Mouse (Mus musculus): ENCODE data around the gene Cstf1.

The Cstf1 gene

DNA sequence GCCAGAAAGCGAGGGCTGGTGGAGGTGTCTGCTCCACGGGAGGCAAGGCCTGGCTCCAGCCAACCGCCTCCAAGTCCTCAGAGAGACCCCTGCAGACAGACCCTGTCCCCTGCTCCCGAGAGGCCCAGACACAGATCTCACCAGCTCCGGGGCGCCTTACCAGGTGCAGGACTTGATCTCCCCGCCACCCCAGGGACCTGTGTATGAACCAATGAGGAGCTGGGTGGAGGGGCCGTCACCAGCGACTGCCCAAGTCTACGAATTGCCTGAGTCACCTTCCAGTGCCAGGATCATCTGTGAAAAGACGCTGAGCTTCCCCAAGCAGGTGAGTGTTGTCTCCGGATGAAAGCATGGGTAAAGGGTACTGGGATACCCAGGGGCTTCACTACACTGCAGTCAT lies 45.7 kb downstream of the Cstf1 start:
- no peak for DNase-seq (ENCODE audit: low read depth, low spot score)

DNA sequence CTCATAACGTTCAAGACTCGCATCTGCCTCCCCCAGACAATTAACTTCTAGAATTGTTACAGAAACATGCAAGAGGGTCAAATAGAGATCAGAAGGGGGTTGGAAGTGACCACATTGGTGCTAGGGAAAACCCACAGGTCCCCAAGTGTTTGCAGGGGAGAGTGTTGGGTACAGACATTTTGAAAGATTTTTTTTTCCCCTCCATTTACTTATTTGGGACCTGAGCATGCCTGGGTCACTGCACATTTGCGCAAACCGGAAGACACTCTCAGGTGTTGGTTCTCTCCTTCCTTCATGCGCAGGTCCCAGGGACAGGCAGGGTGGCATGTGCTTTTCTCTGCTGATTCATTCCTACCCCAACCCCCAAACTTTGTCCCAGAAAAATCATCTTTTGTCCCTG lies 46.4 kb downstream of the Cstf1 start:
- no peak for DNase-seq (ENCODE audit: low read depth, low spot score)

DNA sequence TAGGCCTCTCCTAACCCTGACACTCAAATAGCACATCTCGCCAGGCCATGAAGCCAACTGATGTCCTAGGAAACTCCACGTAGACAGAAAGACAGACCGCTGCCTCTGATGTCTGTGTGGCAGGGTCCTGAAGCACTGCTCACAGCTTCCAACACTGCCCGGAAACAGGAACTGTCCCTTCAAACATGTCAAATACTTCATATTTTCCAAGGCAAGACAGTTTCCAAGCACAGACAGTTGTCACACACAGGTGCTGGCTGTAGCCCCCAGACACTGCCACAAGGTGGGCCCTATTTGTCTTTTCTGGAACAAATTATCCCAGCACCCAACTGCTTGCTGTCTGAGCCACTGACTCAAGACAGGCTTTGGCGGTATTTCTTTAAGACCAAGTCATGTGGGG lies 47.7 kb downstream of the Cstf1 start:
- DNase-seq (ENCODE audit: low read depth, low spot score): no peak

- no peak for DNase-seq (ENCODE audit: low read depth, low spot score)
Observed at GRCm38 (mm10) chr2:172430609-172431008, 60.1 kb downstream of the Cstf1 start.
